Mouse (Mus musculus) lung, adult 2 months (tissue): ENCODE measurements around the gene Zfp384. TPM values are rescaled to one million over a fixed set of nuclear protein-coding genes. Genes with fewer than 3 reads are reported as not detected.
A peak's percentile ranks its signal among the peaks of the same experiment; 100 is the strongest.

Experiments used
- DNase-seq: peaks from one replicate; pipeline ENCODE4 v3.0.0; 2022
- H3K4me1 ChIP-seq: fragments of 200-500 bp; 2 replicates; pipeline ENCODE4 v1.6.1; 2011; ENCODE audit warnings: low read length; ENCODE audit not compliant: control insufficient read depth, insufficient read depth
- H3K4me3 ChIP-seq: fragments of 200-500 bp; replicated peaks from 2 replicates; pipeline ENCODE3; 2011; ENCODE audit warnings: low read depth, mild to moderate bottlenecking, control low read depth, low read length; ENCODE audit errors: extremely low read depth
- CTCF ChIP-seq: fragments of 200-500 bp; IDR thresholded peaks from 2 replicates; pipeline ENCODE4 v1.5.1; 2011; ENCODE audit warnings: mild to moderate bottlenecking, low read length, control low read depth; ENCODE audit not compliant: insufficient read depth
- POLR2A ChIP-seq: fragments of 200-500 bp; IDR thresholded peaks from 2 replicates; pipeline ENCODE4 v1.6.1; 2011; ENCODE audit warnings: low read depth, mild to moderate bottlenecking, control low read depth, low read length, borderline replicate concordance; ENCODE audit errors: extremely low read depth
- WGBS: fragments of 180-500 bp; shearing (Covaris S2); methylation state at CpG from one replicate; pipeline ENCODE4 v1.1.7; 2018; 5-methylcytosine and 5-hydroxymethylcytosine counted together
- polyA plus RNA-seq: library from polyadenylated mRNA; depleted of rRNA; stranded (reverse); fragments of >200 nt; gene quantifications from 2 replicates; pipeline ENCODE4 v1.2.3, GENCODE M21; 2012

The Zfp384 gene
- polyA plus RNA-seq, 1 experiment: 44.8 TPM

DNA sequence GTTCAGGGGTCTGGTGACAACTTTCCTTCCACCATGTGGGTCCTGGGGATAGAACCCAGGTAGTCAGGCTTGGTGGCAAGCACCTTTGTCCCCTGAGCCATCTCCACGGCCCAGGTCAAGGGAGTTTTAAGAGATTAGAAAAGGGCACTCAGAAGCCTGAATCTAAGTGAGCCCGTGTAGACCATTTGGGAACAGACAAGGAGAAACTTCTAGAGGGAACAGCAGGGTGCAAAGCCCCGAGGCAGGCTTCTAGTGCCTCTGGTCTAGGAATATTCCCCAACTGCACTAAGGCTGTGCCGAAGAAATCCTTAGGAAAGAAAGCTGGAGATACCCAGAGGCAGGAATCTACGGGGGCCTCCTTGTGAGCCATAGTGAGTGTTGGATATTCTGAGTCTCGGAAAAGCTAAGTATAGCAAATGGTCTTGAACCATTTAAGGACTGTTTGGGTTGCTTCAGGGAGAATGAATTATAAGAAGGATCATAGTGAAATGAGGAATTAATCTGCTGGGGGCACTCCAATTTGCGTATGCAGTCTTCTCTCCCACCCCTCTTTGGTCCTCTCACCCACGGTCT is 13.0 kb upstream of the Zfp384 start:
- Histone ChIP-seq H3K4me1 (peaks cover 7% of the 10 kb centered on the region), H3K4me3 (no peak overlapping the region)
- no peak for DNase-seq
- TF ChIP-seq CTCF (no peak), POLR2A (no peak)
- 52% methylated on average over 8 of the region's 8 CpGs for WGBS

DNA sequence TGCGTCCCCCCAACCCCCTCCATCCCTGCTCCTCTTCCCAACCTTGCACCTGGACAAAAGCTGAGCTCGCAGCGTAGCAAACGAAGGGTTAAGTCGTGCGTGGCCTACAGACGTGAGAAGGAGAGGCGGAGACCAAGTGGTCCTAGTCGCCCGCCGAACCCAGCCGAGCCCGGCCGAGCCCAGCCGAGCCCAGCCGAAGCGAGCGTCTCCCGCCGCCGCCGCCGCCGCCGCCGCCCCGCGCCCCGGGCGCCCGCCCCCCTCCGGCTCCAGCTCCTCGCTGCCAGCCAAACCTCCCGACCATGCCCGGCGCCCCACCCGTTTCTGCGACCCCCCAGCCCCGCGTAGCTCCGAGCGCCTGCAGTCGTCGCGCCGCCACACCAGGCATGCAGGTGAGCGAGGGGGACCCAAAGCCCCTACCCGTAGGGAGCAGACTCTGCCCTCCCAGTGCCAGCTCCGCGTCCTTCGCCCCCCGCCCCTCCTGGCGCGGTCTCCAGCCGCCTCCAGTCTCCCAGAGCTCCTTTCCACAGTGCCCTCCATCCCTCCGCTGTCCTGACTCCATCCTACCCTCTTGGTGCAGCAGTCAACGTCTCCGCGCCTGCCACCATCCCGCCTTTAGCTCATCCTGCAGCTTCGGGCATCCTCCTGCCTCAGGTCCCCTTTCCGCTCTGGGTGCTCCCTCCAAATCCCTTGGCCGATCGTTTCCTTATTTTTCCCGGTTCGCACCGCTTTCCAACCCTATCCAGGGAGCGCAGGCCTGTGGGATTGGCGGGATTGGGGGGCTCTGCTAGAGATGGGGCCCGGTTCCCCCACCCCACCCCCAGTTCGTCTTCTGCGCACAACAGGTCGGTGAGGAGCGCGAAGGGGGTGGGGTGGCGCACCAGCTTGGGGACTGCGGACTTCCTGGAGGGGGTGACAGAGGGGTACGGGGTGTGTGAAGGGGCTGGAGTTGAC is 12.1 kb upstream of the Zfp384 start, which contains the start of gene Pianp:
TSS of gene Pianp (plus strand) at position 144 of the 951 bp plus-strand sequence.
- no peak for TF ChIP-seq CTCF
- TF ChIP-seq POLR2A: no peak
- peak within 1 kb of the TSS; percentile 25 for H3K4me3 ChIP-seq
- peaks cover 7% of the 10 kb centered on the region for H3K4me1 ChIP-seq
- DNase-seq: peak; percentile 72
- WGBS: 2% methylated on average over 63 of the region's 78 CpGs

DNA sequence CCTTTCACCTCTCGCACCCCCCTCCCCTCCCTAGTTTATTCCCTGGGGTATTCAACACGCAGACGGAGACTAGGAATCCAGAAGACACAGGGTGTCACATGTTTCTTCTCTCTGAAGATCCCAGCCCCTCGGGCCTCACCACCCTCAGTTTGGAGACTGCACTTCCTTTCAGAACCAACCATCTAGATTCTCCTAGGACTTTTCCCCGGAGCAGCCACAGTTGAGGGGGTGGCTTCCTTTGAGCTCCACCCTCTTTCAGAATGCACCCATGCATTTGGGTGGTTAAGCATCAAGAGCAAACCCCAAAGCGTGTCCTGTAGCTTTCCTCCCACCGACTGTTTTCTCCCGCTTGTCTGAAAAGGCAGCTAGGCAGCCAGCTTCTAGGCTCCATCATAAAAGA is 10.9 kb upstream of the Zfp384 start:
- WGBS: 7% methylated on average over 8 of the region's 8 CpGs
- TF ChIP-seq POLR2A (no peak), CTCF (no peak)
- Histone ChIP-seq H3K4me3 (no peak overlapping the region), H3K4me1 (peaks cover 7% of the 10 kb centered on the region)
- no peak for DNase-seq

DNA sequence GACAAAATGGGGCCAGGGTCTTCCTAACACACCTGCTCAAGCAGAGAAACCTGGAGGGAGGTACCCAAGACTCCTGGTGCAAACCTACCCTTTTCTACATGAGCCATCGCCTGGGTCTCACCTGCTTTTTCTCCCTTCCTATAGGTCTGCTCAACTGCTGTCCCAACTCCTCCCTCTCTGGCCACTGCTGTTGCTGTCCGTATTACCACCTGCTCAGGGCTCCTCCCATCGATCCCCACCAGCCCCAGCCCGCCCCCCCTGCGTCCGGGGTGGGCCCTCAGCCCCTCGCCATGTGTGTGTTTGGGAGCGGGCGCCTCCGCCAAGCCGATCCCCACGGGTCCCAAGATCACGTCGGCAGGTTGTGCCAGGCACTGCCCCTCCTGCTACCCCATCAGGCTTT is 9.9 kb upstream of the Zfp384 start:
- peaks cover 7% of the 10 kb centered on the region for H3K4me1 ChIP-seq
- TF ChIP-seq POLR2A (no peak), CTCF (no peak)
- no peak overlapping the region for H3K4me3 ChIP-seq
- 38% methylated on average over 14 of the region's 14 CpGs for WGBS
- DNase-seq: no peak

DNA sequence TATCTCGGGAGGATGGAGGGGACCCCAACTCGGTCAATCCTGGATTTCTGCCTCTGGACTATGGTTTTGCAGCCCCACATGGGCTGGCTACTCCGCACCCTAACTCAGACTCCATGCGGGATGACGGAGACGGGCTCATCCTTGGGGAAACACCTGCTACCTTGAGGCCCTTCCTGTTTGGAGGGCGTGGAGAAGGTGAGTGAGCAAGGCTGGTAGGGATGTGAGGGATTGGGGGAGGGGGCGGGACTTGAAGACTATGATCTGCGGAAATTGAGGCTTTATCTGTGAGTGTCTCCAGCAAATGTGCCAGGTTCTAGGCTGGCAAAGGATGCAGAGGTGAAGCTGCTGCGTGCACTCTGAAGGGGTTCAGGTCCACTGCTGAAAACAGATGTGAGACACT is 9.4 kb upstream of the Zfp384 start:
- 30% methylated on average over 10 of the region's 10 CpGs for WGBS
- DNase-seq: no peak
- Histone ChIP-seq H3K4me3 (no peak overlapping the region), H3K4me1 (peaks cover 7% of the 10 kb centered on the region)
- no peak for TF ChIP-seq POLR2A
- TF ChIP-seq CTCF: no peak

DNA sequence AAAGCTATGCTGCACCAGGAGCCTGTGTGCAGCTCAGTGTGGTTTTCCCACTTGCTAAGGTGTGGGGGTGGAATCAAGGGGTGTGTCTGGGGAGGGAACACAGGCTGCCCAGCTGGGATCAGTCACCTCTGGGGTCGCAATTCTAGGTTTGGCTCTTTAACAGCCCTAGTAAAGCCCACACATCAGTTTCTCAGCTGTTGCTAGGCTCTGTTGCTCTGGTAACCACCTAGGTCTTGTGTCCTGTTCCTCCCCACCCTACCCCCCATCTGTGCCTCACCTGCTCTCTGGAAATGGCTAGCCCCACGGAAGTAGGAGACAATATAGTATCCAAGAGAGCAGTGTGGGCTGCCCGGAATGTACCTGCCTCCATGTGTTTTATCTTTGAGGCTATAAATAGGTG is 5.2 kb upstream of the Zfp384 start:
- Histone ChIP-seq H3K4me3 (no peak overlapping the region), H3K4me1 (no peaks in the 10 kb centered on the region)
- no peak for DNase-seq
- TF ChIP-seq POLR2A: no peak
- no peak for TF ChIP-seq CTCF
- 26% methylated on average over 3 of the region's 3 CpGs for WGBS

DNA sequence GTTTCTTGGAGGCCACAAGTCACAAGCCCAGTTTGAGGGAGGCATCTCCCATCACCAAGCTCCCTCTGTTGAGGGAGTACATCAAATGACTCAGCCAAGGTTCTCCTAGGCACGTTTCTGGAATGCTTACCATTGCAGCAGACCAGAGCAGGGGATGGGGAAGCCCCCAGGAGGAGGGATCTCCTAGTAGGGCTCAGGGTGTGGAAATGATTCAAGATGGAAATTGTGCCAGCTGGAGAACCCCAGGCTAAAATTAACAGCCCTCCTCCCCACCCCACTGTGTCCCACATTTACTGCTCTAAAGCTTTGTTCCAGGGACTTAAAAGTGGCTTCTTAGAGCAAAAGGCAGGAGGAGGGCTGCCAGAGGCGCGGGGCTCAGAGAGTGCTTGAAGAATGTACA is 3.9 kb upstream of the Zfp384 start:
- Histone ChIP-seq H3K4me3 (no peak overlapping the region), H3K4me1 (no peaks in the 10 kb centered on the region)
- 36% methylated on average over 3 of the region's 3 CpGs for WGBS
- TF ChIP-seq CTCF (no peak), POLR2A (no peak)
- DNase-seq: no peak

DNA sequence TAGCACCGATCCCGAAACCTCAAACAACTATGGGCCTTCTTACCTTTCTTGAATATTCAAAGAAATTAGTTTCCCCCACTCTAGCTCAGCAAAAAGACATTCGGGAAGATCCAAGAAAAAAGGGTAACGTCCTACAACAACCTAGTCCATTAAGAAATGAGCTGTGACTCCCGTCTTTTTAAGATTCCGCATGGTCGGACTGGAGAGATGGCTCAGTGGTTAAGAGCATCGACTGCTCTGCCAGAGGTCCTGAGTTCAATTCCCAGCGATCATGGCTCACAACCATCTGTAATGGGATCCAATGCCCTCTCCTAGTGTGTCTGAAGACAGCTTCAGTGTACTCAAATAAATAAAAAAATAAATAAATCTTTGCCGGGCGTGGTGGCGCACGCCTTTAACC is 885 bp upstream of the Zfp384 start:
- peak overlapping the region; percentile 72 for H3K4me3 ChIP-seq
- no peaks in the 10 kb centered on the region for H3K4me1 ChIP-seq
- WGBS: 37% methylated on average over 13 of the region's 13 CpGs
- TF ChIP-seq CTCF: no peak
- no peak for TF ChIP-seq POLR2A
- DNase-seq: no peak

DNA sequence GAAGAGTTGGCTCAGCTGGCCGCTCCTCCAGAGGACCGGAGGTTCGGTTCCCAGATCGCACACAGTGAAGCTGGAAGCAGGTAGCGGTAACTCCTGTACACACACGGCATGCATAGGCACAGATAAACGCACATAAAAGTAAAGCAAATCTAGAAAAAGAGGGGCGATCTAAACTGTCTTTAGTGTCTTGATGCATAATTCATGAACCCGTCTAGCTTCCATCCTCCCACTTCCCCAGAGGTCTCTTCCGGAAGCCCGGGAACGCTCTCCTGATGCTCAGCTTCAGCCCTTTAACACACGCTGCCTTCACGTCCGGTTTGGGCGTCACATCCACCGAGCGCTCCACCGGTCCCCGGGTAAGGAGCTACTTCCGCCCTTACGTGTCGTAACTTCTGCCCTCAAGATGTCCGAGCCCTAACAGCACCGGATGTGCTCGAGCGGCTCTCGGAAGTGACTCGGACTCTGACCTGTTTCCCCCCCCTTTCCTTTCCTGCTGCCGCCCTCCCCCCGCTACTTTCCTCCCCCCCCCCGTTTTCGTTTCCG is 288 bp upstream of the Zfp384 start:
- TF ChIP-seq POLR2A (peak; percentile 86), CTCF (no peak)
- peak overlapping the region; percentile 88 for H3K4me3 ChIP-seq
- under 1% methylated on average over 30 of the region's 34 CpGs for WGBS
- H3K4me1 ChIP-seq: no peaks in the 10 kb centered on the region; the same call in 1 of the 2 replicates
- DNase-seq: peak; percentile 97
